Mouse (Mus musculus) 416B (cell line): Measurements from ENCODE around the gene Gpbp1.
A peak's percentile ranks its signal among the peaks of the same experiment; 100 is the strongest.

ENCODE experiments used
- DNase-seq: peaks from one replicate; pipeline ENCODE4 v3.0.0; 2011; ENCODE audit warnings: low read depth

Gpbp1 gene

GRCm38 (mm10) chr13:111467350-111467749 is 22.6 kb downstream of the Gpbp1 start:
- DNase-seq, result no peak

- DNase-seq, result peak; percentile 78
Observed at GRCm38 (mm10) chr13:111461424-111461823, 28.5 kb downstream of the Gpbp1 start.

- DNase-seq, result no peak
Observed at GRCm38 (mm10) chr13:111456790-111457189, 33.1 kb downstream of the Gpbp1 start.

DNA sequence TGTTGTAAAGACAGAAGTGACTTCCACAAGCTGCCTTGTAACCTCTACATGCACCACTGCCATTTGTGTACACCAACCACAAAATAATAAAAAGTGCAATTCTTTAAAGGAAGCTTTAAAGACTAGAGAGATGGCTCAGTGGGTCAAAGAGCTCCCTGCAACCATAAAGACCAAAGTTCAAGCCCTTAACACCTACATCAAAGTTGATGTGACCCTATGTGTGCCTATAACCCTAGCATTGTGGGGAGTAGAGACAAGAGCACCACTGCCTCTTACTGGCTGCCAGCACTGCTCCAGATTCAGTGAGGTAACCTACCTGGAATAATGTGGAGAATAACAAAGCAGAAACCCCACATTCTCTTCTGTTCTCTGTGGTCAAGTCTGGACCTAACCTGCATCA is 45.6 kb downstream of the Gpbp1 start:
- no peak for DNase-seq

GRCm38 (mm10) chr13:111431174-111431573 is 58.7 kb downstream of the Gpbp1 start:
- no peak for DNase-seq

- DNase-seq, result peak; percentile 40
Observed at GRCm38 (mm10) chr13:111421330-111421729, 68.6 kb downstream of the Gpbp1 start.

DNA sequence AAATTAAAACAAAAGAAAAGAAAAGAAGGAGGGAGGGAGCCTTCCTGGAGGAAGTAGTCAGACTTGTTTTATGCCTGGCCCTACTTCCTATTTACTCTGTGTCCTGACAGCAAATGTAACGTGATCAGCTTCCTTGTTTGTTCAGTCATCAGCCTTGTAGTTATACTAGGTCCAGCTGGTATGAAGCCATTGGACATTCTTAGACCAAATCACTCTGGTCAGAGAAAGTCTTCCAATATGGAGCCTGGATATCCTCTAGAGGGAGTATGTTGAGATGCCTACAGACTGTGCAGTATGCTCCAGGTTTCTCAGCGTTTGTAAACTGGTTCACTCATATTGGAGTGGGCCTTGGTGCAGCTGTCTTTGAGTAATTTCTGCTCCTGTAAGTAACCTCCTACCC is 71.8 kb downstream of the Gpbp1 start:
- peak; percentile 34 for DNase-seq

GRCm38 (mm10) chr13:111413156-111413555 is 76.8 kb downstream of the Gpbp1 start:
- DNase-seq, result peak; percentile 65

DNA sequence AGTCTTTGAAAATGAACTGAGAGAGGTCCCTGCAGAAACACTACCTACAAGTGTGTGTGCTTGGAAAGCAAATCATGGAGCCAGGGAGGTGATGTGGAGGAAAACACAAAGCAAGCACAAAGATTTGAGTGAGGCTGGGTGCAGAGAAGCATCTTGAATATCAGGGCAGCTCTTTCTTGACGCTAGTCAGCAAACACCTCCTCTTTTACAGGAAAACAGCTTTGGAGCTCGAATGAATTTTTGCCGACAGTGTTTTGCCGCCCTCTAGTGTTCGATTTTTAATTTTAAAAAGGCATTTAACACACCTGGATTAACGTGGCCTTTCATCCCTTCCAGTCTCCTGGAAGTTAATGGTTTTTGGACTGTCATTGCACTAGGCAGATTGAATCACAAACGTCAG is 79.1 kb downstream of the Gpbp1 start:
- peak; percentile 59 for DNase-seq

- DNase-seq, result no peak
Observed at GRCm38 (mm10) chr13:111406859-111407389, 83.0 kb downstream of the Gpbp1 start.

DNA sequence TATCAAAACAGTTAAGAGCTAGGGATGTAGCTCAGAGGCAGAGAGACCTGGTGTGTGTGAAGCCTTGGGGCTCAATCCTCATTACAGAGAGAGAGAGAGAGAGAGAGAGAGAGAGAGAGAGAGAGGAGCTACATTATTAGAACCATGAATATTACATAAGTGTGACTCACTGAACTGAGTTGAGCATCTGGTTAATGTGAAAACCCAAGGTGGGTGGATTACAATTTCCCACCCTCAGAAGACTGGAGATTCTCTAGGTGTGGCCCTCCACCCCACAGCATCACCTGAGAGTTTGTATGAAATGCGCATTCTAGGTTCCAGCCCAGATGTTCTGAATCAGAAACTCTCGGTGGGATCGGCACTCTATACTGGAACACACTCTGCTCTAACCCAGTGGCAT is 84.0 kb downstream of the Gpbp1 start:
- no peak for DNase-seq

GRCm38 (mm10) chr13:111397600-111398151 is 92.2 kb downstream of the Gpbp1 start:
- no peak for DNase-seq

GRCm38 (mm10) chr13:111397061-111397460 is 92.8 kb downstream of the Gpbp1 start:
- DNase-seq, result no peak

- no peak for DNase-seq
Observed at GRCm38 (mm10) chr13:111395528-111395927, 94.4 kb downstream of the Gpbp1 start.

DNA sequence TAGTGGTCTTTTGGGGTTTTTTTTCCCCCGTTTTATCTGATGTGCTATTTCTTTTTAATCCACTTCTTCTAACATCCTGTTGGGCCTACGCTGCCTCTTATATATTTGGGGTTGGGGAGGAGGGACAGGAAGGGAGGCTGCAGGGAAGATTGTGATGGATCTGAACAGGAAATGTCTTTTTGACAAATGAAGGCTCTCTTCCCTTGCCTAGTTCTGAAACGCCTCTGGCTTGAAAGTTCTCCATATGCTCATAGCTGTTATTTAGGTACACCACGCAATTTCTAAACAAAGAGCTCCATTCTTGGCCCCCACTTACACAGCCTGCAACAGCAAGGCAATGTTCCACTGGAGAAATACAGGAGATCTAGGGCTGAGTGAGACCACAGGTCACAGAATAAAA is 95.0 kb downstream of the Gpbp1 start:
- DNase-seq, result no peak

- DNase-seq, result no peak
Observed at GRCm38 (mm10) chr13:111394341-111394740, 95.6 kb downstream of the Gpbp1 start.

- no peak for DNase-seq
Observed at GRCm38 (mm10) chr13:111393426-111393825, 96.5 kb downstream of the Gpbp1 start.

GRCm38 (mm10) chr13:111391426-111391825 is 98.5 kb downstream of the Gpbp1 start:
- DNase-seq, result no peak

GRCm38 (mm10) chr13:111391011-111391410 is 98.9 kb downstream of the Gpbp1 start:
- no peak for DNase-seq

DNA sequence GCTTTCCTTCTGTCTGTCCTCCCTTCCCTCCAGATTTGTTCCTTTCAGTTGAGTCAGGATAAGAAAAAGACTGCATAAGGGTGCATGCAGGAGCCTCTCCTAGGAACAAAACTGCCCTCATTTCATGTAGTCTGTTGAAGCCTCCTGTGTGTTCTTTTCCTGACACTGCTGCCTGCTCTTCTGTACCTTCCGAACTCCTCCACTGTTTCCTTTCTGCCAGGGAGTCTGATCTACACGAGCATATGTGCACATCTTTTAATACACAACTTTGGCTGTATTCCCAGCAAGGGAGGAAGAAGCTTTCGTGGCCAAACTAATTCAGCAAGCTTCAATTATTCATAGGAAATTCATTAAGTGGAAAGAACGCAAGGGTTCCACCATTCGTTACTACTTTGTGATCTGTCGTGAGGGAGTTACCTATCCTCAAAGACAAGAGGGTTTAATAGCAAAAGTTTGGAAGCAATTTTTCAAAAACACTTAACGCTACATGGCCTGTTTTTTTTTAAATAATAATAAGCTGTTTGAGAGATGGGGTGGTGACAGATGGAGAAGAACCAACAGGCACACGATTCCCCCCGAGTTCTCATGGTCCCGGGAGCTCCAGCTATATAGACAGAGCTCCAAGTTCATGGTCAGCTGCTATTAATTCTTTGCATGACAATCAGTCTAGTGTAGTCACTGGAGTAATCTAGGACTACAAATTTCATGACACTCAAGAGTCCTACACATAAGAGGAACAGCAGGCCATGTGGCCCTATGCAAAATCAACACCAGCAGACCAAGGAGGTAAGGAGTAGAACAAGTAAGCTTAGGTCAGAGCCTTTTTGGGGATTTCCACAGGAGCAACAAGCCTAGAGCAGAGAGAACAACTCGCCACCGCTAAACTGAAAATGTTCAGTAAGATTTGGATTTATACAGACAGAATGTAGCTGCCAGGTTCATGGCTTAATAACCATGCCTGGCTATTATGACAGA is 105.6 kb downstream of the Gpbp1 start:
- no peak for DNase-seq
